Mouse (Mus musculus) G1E (cell line): ENCODE measurements around the gene Epop. TPM values are rescaled to one million over a fixed set of nuclear protein-coding genes. Genes with fewer than 3 reads are reported as not detected.

Experiments
- ATAC-seq: 2 replicates; pipeline ENCODE4 v1.8.0; 2016; ENCODE audit warnings: mild to moderate bottlenecking; ENCODE audit not compliant: insufficient number of reproducible peaks, poor library complexity, low FRiP score, severe bottlenecking; ENCODE audit errors: extremely low read depth
- DNase-seq: peaks from one replicate; pipeline ENCODE4 v3.0.0; 2012; ENCODE audit warnings: low spot score
- H3K27me3 ChIP-seq: 2 replicates; pipeline ENCODE4 v1.6.1; 2012; ENCODE audit warnings: mild to moderate bottlenecking, low read length, inconsistent platforms; ENCODE audit not compliant: insufficient read depth
- H3K36me3 ChIP-seq: replicated peaks from 2 replicates; pipeline ENCODE3; 2012; ENCODE audit warnings: mild to moderate bottlenecking, inconsistent platforms
- H3K4me1 ChIP-seq: 2 replicates; pipeline ENCODE4 v1.6.1; 2012; ENCODE audit warnings: low read depth, low read length, inconsistent platforms, mixed read lengths; ENCODE audit not compliant: insufficient read depth
- H3K4me3 ChIP-seq: 2 replicates; pipeline ENCODE4 v1.5.1; 2012; ENCODE audit warnings: low read depth, mild to moderate bottlenecking, inconsistent platforms, low read length, moderate library complexity, mixed read lengths
- H3K9me3 ChIP-seq: replicated peaks from 2 replicates; pipeline ENCODE4 v1.6.1; 2012; ENCODE audit warnings: inconsistent platforms
- CTCF ChIP-seq: IDR thresholded peaks from 2 replicates; pipeline ENCODE4 v1.5.1; 2012; ENCODE audit warnings: low read depth, low read length, inconsistent platforms, mixed read lengths
- GATA1 ChIP-seq: IDR thresholded peaks from 2 replicates; pipeline ENCODE4 v1.6.1; 2012; ENCODE audit warnings: borderline replicate concordance, low read length, inconsistent platforms, mixed read lengths
- GATA2 ChIP-seq: IDR thresholded peaks from 2 replicates; pipeline ENCODE4 v1.6.1; 2012; ENCODE audit warnings: low read depth, low read length, inconsistent platforms, borderline replicate concordance
- POLR2AphosphoS5 ChIP-seq: IDR thresholded peaks from 2 replicates; pipeline ENCODE4 v1.6.1; 2012; ENCODE audit warnings: low read depth, low read length, inconsistent platforms; ENCODE audit not compliant: insufficient replicate concordance
- TAL1 ChIP-seq: conservative IDR thresholded peaks from 2 replicates; pipeline ENCODE4 v1.6.1; 2012; ENCODE audit warnings: low read depth, low read length, inconsistent platforms, mixed read lengths
- polyA plus RNA-seq: library from polyadenylated mRNA; stranded (reverse); fragments of >175 nt; gene quantifications from 2 replicates; pipeline ENCODE4 v1.2.3, GENCODE M21; 2012
- total RNA-seq, 2 experiments: library from RNA; stranded (forward) in 1 of 2; stranded (reverse) in 1 of 2; fragments of 200-1000 nt in 1 of 2; fragments of >200 nt in 1 of 2; fragmentation: Nextera tagmentation in 1 of 2; gene quantifications; 2 replicates each; pipeline ENCODE4 v1.2.3; 2014 to 2017

Epop gene
- total and polyA plus RNA-seq, 3 experiments = 2.6 to 60.9 (median 2.7) TPM

GRCm38 (mm10) chr11:97609743-97610142 lies 19.8 kb downstream of the Epop start:
- H3K9me3 ChIP-seq = no peaks in the 10 kb centered on the region
- H3K4me3 ChIP-seq = no peak overlapping the region
- no peak for ATAC-seq
- DNase-seq = no peak
- TF ChIP-seq TAL1 (no peak), CTCF (no peak), GATA2 (no peak)
- peaks cover 3% of the 10 kb centered on the region; the same call in 1 of the 2 replicates for H3K27me3 ChIP-seq
- H3K4me1 ChIP-seq = no peaks in the 10 kb centered on the region
- H3K36me3 ChIP-seq = peaks cover 88% of the 10 kb centered on the region

- no peak for DNase-seq
- no peaks in the 10 kb centered on the region for H3K4me1 ChIP-seq
- ATAC-seq = no peak
- H3K36me3 ChIP-seq = peaks cover 88% of the 10 kb centered on the region
- TF ChIP-seq TAL1 (no peak), GATA2 (no peak), POLR2AphosphoS5 (no peak), CTCF (no peak), GATA1 (no peak)
- no peak overlapping the region for H3K4me3 ChIP-seq
- no peaks in the 10 kb centered on the region for H3K9me3 ChIP-seq
- peaks cover 3% of the 10 kb centered on the region; the same call in 1 of the 2 replicates for H3K27me3 ChIP-seq
These were observed 20.6 kb downstream of the Epop start for GRCm38 (mm10) chr11:97608933-97609332.

- Histone ChIP-seq H3K36me3 (peaks cover 84% of the 10 kb centered on the region), H3K27me3 (peaks cover 7% of the 10 kb centered on the region; the same call in 1 of the 2 replicates), H3K4me3 (no peak overlapping the region), H3K4me1 (peaks cover 3% of the 10 kb centered on the region; the same call in 1 of the 2 replicates), H3K9me3 (no peaks in the 10 kb centered on the region)
- ATAC-seq (no peak), DNase-seq (no peak)
- no peak for TF ChIP-seq POLR2AphosphoS5
- no peak for TF ChIP-seq CTCF
These were observed 22.3 kb downstream of the Epop start for GRCm38 (mm10) chr11:97607056-97607725.

GRCm38 (mm10) chr11:97603891-97604290 lies 25.6 kb downstream of the Epop start:
- TF ChIP-seq CTCF (no peak), TAL1 (no peak), GATA2 (no peak), GATA1 (no peak), POLR2AphosphoS5 (no peak)
- Histone ChIP-seq H3K9me3 (no peaks in the 10 kb centered on the region), H3K27me3 (peaks cover 5% of the 10 kb centered on the region; the same call in 1 of the 2 replicates), H3K36me3 (peaks cover 61% of the 10 kb centered on the region), H3K4me3 (no peak overlapping the region), H3K4me1 (peaks cover 7% of the 10 kb centered on the region; the same call in 1 of the 2 replicates)
- DNase-seq (no peak), ATAC-seq (no peak)

GRCm38 (mm10) chr11:97602223-97602622 lies 27.3 kb downstream of the Epop start:
- TF ChIP-seq CTCF = no peak
- TF ChIP-seq GATA2 = no peak
- TF ChIP-seq TAL1 = no peak
- no peak for TF ChIP-seq POLR2AphosphoS5
- TF ChIP-seq GATA1 = no peak
- peaks cover 7% of the 10 kb centered on the region; the same call in 1 of the 2 replicates for H3K4me1 ChIP-seq
- no peaks in the 10 kb centered on the region for H3K9me3 ChIP-seq
- peaks cover 5% of the 10 kb centered on the region; the same call in 1 of the 2 replicates for H3K27me3 ChIP-seq
- no peak for DNase-seq
- H3K4me3 ChIP-seq = no peak overlapping the region
- ATAC-seq = no peak
- H3K36me3 ChIP-seq = peaks cover 48% of the 10 kb centered on the region

- H3K4me1 ChIP-seq = peaks cover 7% of the 10 kb centered on the region; the same call in 1 of the 2 replicates
- no peaks in the 10 kb centered on the region for H3K9me3 ChIP-seq
- TF ChIP-seq TAL1 (no peak), GATA1 (no peak), POLR2AphosphoS5 (no peak), GATA2 (no peak), CTCF (no peak)
- H3K4me3 ChIP-seq = peak overlapping the region; percentile 67
- peak; percentile 74 for DNase-seq
- H3K36me3 ChIP-seq = peaks cover 19% of the 10 kb centered on the region
- H3K27me3 ChIP-seq = peaks cover 17% of the 10 kb centered on the region
- ATAC-seq = peak; percentile 76; the same call in 1 of the 2 replicates
These were observed 30.4 kb downstream of the Epop start for GRCm38 (mm10) chr11:97599104-97599503.
